Mouse (Mus musculus) Muller cell, postnatal 12 days (primary cell): Measurements from ENCODE around the gene Dnmt3a.
A peak's percentile ranks its signal among the peaks of the same experiment; 100 is the strongest.

Experiments used
- DNase-seq: peaks from one replicate; pipeline ENCODE4 v3.0.0-alpha.2; 2015; ENCODE audit errors: inconsistent ontology term

Dnmt3a gene

GRCm38 (mm10) chr12:3877376-3877775, 71.6 kb downstream of the Dnmt3a start:
- no peak for DNase-seq

DNA sequence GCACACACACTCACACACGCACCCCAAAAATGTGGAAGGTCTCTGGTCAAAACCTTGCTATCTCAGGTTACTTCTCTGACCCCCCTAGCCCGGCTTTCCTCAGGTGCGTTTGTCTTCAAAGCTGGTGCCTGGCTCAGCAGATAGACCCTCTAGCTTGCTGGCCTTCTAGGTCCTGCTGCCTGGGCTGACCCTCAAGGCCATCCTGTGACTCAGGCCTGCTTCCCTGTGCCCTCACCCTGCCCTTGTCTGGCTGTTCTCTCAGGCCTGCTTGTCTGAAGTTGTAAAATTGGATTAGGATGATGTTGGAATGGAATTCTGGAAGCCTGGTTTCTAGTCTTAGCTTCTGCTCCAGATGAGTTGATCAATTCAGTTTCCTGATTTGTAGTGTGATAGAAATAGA, 75.7 kb downstream of the Dnmt3a start:
- DNase-seq = no peak

DNA sequence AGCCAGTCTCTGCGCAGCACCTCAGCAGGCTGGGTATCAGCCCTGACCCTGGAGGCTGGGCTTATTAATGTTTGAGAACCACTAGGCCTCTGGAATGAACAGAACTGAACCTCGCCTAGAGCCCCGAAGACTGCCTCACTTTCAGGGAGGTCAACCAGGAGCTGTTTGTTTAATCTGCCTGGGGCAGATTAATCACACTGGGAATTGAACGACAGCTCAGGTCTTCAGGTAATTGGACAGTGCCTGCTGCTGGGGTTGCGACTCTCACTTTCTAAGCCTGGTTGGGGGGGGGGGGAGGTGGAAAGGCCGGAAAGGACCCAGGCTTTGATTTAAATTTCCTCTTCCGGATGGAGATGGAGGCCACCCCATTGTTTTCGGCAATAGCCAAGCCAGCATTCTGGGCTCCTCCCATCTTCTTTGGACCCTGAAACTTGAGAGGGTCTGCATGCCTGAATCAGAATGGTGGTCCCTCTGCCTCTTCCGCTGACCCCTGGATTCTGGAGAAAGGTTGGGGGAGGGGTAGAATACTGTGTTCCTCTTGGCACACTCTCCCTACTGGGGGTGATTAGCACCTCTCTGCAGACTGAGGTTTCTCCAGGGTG, 79.2 kb downstream of the Dnmt3a start:
- DNase-seq = no peak

DNA sequence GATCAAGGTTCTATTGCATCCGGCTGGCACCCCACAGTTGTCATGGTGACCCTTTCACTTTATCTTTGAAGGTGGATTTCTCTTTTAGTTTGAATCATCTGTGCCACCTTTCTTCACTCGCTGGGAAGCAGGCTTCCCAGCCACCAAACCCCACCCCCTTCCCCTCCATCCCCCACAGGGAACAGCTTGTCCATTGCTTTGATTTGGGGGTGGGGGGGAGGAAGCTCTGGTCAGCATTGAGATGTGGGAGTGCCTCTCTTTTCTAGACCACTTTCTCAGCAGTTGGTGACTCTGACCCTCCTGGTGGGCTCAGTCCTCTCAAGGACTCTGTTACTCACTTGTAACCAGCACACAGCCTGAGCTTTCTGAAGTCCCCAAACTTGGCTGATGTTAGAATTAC, 80.8 kb downstream of the Dnmt3a start:
- no peak for DNase-seq

- DNase-seq = peak; percentile 69
These were observed 81.9 kb downstream of the Dnmt3a start for GRCm38 (mm10) chr12:3887515-3888325.

- DNase-seq = no peak
These were observed 84.2 kb downstream of the Dnmt3a start for GRCm38 (mm10) chr12:3889875-3890635.

DNA sequence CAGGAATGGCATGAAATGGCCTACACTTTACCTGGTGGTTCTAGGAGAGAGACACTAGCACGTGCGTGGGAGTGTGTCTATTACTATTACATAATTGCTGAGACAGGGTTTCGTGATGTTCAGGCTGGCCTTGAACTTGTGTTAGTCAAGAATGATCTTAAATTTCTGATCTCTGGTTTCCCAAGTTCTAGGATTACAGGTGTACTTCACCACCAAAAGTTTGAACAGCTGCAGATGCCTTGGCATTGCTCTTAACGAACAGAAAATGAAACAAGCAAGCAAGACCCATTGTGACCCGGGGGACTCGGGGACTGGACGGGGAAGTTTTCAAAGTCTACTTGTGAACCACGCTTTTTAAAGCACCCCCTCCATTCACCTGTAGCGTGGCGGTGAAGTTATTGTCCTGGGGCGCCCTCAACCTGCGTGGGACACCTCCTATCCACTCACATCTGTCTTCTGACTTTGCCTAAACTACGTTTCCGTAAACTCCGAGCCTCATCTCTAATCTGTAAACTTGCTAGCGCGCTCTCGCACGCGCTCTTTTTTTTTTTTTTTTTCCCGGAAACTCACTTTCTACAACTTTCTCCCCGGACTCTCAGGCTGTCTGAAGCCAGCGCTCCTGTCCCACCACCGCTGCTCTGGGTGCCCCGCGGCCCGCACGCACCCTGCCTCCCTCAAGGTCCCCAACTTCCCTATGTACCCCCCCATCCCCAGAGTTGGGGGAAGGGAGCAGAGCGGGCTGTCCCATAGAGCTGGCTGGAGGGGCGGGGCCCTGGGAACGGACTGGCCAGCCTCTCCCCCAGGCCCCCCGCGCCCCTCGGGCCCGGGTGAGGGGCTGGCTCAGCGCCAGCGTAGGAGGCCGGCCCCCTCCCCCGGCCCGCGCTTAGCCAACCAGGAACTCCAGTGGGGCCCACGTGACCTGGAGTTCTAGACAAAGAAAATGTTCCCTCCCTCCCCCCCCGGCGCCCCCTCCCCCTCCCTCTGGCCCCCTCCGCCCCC, 85.2 kb downstream of the Dnmt3a start:
- DNase-seq = peak; percentile 41

- DNase-seq = peak; percentile 27
These were observed 86.0 kb downstream of the Dnmt3a start for GRCm38 (mm10) chr12:3891779-3892239.

DNA sequence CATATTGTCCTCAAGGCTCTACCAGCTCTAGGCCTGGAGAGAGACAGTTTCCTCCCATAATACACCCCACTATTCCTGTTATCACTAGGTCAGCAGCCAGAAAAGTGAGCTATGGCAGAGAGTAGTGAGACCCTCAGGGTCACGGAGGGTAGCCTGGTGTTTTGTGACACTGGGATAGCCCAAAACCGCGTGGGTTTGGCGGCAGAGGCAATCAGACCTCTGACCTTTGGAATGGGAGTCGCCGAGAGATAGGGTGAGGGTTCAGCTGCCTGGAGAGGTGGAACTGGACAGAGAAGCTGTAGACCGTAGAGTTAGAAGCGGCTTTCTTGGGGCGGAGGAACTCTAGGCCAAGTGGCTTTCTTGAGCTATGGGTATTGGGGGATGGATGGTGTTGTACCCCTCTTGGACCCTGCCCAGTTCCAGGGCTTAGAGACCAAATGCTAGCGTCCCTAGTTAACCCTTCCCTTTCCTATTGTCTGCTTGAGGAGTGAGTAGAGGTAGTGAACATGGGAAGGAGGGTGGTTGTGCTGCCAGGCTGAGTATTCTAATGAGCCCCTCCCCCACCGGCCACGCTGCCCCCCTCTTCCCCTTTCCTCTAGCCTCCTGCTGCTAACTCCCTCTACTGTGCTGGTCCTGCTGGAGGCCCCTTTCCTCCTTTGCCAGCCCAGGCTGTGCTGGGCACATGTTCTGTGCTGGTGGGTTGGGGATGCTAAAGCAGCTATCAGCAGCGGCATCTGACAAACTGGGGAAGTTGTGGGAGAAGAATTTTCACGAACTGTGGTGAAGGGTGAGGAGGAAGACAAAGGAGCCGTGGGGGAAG, 86.6 kb downstream of the Dnmt3a start:
- no peak for DNase-seq

GRCm38 (mm10) chr12:3893335-3893734, 87.5 kb downstream of the Dnmt3a start:
- DNase-seq = no peak

DNA sequence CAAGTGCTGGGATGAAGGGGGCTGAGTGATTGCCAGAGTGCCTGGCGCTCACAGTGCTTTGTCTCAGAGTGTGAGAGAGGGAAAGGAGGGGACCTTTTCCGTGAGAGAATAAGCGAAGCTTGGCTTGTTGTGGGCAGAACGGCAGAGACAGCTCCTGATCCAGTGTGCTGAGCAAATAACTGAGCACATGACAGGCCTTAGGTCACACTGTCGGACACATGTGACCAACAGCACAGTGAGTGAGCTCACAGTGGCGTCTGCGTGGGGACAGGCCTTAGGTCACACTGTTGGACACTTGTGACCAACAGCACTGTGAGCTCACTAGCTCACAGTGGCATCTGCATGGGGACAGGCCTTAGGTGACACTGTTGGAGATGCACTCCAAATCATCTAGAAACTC, 88.7 kb downstream of the Dnmt3a start:
- DNase-seq = no peak

DNA sequence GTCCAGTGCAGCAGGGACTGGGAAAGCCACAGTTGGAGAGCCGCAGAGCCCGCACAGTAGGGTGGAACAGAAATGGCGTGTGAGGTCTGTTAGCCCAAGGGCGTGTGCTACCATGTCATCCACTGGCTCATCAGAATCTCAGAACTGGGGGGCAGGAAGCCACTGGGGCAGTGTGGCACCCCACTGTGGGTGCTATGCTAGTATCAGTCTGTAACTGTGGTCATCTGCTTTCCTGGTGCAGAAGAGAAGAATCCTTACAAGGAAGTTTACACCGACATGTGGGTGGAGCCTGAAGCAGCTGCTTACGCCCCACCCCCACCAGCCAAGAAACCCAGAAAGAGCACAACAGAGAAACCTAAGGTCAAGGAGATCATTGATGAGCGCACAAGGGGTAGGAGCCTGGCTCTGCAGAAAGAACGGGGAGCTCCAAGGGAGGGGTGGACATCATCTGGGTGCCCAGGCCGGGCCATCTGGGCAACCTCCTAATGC, 91.3 kb downstream of the Dnmt3a start:
- no peak for DNase-seq

GRCm38 (mm10) chr12:3898811-3899210, 93.0 kb downstream of the Dnmt3a start:
- DNase-seq = no peak

DNA sequence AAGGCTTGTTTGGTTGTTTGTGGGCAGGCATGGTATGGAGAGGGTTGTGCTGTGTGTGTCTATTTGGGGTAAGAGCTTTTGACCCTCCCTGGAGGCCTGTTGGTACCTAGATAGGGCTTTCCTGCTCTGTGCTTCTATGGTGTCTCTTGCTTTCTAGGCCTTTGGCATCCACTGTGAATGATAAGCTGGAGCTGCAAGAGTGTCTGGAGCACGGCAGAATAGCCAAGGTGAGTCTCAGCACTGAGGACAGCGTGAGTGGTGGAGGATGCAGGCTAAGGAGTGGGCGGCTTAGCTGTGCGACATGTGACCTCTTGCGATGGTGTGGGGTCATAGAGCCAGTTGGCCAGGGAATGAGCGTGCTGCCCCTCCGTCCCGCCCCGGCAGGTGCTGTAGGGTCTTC, 99.6 kb downstream of the Dnmt3a start:
- DNase-seq = no peak

- DNase-seq = no peak
These were observed 100.5 kb downstream of the Dnmt3a start for GRCm38 (mm10) chr12:3906308-3906707.

- DNase-seq = no peak
These were observed 101.2 kb downstream of the Dnmt3a start for GRCm38 (mm10) chr12:3907008-3907407.

- DNase-seq = no peak
These were observed 101.6 kb downstream of the Dnmt3a start for GRCm38 (mm10) chr12:3907418-3907817.

- DNase-seq = no peak
These were observed 104.8 kb downstream of the Dnmt3a start for GRCm38 (mm10) chr12:3910466-3911093.

DNA sequence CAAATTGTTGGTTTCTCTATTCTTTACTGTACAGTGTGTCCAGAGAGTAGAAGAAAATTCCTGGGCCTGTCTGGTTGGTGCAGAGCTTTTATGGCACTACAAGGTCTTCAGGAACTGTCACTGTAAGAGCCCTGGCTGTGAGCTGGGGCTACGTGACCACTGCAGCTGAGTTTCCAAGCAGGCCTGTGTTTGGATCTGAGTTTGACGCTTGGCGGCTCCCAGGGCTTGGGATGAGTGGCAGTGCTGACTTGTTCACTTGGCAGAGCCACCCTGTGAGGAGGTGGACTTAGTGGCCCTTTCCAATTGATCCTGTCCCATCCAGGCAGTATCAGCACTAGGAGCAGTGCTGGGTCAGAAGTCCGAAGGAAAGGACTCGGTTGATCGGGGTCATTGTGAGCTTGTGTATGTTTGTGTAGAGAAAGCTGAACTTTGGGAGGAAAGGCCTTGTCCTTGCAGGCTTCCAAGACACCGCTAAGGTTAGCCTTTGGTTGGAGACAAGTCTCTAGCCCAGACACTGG, 106.1 kb downstream of the Dnmt3a start:
- no peak for DNase-seq

DNA sequence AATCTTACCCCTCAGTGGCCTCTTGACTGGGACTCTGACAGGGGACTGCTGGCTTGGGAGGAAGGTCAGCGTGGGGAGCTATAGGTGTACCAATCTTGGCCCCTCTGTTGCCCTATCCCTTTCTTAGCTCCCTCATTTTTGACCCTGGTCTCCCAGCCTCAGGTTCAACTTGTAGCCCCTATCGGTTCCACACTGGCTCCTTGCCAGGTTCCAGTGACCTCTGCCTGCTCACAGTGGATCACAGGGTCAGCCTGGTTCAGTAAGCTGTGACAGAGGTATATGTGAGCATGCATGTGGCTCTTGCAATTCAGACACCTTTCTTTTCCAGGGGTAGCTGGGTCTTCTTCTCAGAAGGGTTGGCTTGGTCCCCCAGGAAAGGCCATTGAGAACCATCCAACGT, 110.0 kb downstream of the Dnmt3a start:
- no peak for DNase-seq
